Mouse (Mus musculus) layer of hippocampus, adult 18-20 months (tissue): Measurements from ENCODE around the gene Tab1. TPM values are rescaled to one million over a fixed set of nuclear protein-coding genes. Genes with fewer than 3 reads are reported as not detected.
A peak's percentile ranks its signal among the peaks of the same experiment; 100 is the strongest.
"Not testable (repeated sequence)": the region's sequence is repeated elsewhere in the genome, so short reads cannot be mapped to it uniquely, and the experiment has no call there.

Source experiments
- DNase-seq, 2 experiments: peaks; one replicate each; pipeline ENCODE4 v3.0.0; 2022; ENCODE audit warnings: low spot score in 2 of 2
- total RNA-seq, 2 experiments: library from RNA; stranded (reverse); gene quantifications; 2 replicates each; pipeline ENCODE4 v1.2.3; 2021

The Tab1 gene
- total RNA-seq, 2 experiments from 2014 or later: 21.2 to 23.4 TPM

DNA sequence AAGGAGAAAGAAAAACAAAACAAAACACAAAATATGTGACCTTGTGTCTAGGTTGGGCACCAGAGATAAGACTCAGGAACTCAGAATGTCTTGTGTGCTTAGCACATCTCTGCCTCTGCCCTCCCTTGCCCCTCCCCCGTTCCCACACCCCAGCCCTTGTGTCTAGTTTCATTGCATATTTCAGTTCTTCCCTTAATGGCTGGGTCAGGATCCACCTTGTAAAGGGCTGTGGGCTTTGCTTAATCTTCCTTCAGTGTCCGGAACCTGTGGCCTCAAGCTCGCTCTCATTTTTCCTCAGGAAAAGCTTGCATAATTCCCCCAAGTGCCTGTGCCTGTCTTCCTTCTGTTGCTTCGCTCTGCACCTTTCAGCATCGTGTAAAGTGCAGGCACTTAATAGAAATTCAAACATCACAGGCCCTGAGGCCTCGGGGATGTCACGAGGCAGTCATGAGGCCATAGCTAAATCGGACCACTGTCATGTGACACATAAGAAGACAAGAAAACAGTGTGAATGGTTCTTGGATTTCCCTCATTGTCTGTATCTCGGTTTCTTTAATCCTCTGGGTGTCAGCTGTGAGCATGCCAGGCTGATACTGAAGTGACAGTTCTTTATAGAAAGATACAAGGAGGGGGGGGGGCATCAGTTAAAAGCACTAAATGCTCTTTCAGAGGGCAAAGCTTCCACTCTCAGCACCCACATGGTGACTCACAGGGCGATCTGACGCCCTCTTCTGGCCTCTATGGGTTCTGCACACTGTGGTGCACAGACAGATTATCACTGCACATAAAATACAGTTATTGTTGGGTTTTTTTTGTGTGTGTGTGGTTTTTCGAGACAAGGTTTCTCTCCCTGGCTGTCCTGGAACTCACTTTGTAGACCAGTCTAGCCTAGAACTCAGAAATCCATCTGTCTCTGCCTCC, 27.2 kb upstream of the Tab1 start:
- no peak for DNase-seq

DNA sequence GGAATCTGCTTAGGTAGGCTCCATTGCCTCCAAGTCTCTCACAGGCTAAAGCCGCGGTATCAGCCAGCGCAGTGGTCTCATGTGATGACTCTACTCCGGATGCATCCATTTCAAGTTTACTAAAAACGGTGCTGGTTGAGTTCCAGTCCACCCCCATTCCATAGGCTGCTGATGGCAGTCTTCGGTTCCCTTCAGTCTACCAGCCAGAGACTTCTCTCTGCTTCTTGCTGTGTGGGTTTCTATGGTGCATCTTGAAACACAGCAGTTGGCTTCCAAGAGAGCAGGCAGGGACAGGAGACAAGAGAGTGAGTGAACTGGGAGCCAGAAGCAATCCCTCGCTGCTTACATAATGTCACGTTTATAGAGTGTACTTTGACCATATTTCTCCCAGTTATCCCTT, 25.8 kb upstream of the Tab1 start:
- no peak for DNase-seq

DNA sequence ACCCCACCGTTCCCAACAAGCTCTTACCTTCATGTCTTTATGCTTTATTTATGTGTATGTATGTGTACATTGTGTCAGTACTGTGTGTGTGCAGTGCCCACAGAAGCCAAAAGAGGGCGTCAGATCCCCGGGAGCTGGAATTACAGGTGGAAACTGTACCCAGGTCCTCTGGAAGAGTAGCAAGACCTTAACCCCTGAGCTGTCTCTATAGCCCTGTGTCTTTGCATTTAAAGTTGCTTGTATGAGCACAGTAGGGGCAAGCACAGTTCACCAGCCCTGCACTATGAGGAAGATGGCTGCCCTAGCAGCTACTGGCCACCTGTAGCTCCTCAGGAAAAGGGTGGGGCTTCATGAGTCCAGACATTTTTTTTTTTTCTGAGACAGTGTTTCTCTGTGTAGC, 25.4 kb upstream of the Tab1 start:
- DNase-seq: no peak

DNA sequence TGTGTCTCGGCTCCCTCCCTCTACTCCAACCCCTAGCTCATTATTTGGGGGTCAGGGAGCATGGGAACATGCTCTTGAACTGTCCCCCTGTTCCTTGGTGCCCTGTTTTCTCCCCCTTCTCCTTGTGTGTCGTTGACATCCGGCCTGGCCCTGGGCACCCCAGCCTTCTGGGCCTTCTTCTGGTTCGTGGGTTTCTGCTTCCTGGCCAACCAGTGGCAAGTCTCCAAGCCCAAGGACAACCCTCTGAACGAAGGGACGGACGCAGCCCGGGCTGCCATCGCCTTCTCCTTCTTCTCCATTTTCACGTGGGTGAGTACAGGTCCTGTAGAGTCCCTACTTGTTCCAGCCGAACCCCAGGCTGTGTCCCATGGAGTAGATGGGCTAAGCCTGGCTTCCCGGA, 21.5 kb upstream of the Tab1 start:
- DNase-seq: no peak

DNA sequence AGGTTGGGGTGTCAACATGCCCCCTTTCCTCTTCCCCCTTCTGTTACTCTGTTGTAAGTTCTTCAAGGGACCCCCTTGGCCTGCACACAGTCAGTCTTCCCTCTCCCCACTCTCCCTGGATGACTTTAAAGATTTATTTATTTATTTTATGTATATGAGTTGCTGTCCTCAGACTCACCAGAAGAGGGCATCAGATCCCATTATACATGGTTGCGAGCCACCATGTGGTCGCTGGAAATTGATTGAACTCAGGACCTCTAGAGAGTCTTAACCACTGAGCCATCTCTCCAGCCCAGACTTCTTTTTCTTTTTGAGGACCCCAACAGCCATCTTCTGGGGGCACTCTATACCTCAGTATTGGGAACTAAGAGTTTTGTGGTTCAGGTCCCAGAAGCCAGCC, 20.4 kb upstream of the Tab1 start:
- DNase-seq: no peak

DNA sequence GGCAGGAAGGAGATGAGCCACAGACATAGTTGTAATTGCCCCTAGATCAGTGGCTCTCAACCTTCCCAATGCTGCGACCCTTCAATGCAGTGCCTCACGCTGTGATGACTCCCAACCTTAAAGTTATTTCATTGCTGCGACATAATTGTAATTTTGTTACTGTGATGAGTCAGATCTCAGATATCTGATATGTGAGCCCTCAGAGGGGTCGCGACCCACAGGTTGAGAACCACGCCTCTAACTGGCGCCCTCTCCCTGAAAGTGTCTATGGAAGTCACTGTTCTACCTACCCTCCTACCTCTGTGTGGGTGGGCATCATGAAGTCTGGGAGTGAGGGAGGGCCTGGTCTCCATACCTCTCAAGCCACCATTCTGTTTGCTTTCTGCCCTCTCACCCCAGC, 18.5 kb upstream of the Tab1 start:
- no peak for DNase-seq

DNA sequence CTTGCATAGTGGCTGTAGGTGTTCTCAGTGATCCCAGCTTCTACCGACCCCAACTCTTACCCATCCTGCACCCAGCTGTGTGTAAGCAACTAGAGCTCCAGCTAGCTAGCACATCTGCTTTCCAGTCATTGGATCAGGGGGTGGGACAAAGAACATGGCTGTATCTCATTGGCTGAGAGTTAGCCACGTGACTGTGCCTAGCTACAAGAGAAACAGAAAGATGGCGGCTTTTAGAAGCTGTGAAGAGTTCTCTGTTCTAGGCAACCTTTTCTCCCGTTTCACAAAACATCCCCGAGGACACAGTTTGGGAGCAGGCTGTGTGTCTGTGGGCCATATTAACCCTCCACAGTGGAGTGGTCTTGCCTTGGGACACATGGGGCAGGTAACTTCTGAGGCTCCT, 17.7 kb upstream of the Tab1 start:
- no peak for DNase-seq

DNA sequence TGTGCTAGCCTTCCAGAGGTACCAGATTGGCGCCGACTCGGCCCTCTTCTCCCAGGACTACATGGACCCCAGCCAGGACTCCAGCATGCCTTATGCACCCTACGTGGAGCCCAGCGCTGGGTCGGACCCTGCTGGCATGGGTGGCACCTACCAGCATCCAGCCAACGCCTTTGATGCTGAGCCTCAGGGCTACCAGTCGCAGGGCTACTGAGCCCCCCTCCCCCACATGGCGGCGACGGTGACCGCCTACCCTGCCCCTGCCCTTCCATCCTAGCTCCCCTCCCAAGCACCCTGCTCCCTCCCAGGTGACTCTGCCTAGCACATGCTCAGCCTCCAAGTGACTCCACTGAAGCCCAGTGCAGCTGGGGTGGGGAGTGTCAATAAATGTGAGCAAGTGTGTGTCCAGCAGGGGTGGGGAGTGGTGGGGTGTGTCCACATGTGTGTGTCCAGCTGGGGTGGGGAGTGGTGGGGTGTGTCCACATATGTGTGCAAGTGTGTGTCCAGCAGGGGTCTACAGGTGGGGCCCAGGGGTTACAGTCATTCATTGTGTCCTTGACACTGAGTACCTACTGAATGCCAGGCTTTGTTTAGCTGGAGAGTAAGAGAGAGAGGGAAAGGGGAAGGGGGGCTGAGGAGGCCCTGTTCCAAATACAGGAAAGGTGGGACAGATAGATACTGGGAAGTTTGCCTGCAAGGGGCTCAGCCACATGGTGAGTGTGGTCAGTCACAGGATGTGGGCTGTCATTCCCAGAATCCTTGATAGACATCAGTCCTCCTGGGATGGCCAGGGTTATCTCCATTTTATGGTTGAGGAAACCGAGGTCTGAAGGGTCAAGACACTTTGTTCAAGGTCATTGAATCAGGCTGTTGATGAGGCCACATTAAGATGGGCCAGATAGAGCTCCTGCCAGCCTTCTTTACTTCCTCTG, 16.8 kb upstream of the Tab1 start:
- DNase-seq: no peak

DNA sequence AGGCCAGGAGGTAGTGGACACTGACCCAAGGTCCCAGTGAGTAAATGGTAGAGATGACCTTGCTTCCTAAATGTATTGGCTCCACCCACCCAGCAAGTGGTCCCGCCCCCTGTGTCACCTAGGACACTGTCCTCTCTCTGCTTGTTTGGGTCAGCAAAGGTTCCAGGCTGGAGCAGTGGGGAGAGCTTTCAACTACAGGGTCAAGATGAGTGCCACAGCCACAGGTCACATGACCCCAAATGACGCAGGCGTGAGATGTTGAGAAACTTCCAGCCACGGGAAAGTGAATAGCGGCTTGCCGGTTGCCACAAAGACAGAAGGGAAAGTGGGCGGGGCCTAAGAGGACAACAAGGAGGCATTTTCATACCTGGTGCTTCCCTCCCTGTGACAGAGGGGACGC, 15.8 kb upstream of the Tab1 start:
- no peak for DNase-seq

DNA sequence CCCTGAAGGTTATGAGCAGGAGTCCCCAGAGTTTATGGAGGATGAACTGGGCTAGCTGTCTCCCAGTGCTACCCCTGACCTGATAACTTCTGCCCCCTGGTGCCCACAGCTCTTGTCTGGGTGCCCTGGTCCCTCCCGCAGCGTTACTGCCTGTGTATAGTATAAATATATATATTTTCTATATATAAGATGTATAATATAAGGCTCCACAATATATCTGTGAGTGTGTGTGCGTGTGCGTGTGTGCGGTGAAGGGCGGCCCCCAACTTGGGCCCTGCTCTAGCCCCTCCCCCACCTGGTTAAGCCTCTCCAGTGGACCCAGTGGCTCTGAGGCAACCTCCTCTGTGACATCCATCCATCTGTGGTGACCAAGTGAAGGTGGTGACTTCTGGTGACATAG, 13.9 kb upstream of the Tab1 start:
- no peak for DNase-seq

DNA sequence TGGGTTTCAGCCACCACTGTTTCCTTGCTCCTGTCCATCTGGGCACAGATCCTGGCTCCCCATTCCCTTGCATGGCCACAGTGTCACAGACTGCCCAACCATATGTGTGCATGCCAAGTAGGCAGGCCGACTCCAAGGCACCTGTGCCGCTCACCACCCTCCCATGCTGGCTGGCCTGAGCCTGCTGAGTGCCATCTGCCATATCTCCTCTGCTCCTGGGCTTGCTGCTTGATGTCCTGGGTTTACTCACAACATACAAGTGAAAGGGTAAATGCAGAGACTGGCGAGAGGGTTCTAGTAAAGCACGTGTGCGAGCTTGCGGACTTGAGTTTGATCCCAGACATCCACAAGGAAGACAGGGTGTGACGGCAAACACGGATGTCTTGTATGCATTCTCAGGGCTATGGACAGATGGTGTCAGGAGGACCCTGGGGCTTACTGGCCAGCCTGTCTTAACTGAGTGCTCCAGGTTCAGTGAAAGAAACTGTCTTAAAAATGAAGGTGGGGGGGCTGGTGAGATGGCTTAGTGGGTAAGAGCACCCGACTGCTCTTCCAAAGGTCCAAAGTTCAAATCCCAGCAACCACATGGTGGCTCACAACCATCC, 11.1 kb upstream of the Tab1 start:
- no peak for DNase-seq

DNA sequence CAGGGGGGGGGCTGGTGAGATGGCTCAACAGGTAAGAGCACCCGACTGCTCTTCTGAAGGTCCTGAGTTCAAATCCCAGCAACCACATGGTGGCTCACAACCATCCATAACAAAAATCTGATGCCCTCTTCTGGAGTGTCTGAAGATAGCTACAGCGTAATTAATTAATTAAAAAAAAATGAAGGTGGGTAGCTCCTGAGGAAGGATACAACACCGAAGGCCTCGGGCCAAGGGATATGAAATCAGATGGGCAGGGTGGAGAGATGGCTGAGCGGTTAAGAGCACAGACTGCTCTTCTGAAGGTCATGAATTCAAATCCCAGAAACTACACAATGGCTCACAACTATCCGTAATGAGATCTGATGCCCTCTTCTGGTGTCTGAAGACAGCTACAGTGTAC, 10.5 kb upstream of the Tab1 start:
- DNase-seq: not testable (repeated sequence)

DNA sequence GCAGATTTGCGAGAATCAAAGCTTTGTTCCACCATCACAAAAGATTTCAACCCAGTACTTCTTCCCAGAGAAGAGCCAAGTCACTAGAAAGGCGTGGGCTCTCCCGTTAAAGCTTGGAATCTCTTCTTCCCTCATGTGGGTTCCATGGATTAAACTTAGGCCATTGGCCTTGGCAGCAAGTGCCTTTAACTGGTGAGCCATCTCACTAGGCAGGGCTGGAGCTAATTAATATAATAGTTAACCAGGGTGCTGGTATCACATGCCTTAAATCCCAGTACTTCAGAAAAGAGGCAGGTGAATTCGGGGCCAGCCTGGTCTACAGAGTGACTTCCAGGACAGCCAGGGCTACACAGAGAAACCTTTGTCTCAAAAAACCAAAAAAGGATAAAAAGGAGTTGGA, 8.3 kb upstream of the Tab1 start:
- no peak for DNase-seq

DNA sequence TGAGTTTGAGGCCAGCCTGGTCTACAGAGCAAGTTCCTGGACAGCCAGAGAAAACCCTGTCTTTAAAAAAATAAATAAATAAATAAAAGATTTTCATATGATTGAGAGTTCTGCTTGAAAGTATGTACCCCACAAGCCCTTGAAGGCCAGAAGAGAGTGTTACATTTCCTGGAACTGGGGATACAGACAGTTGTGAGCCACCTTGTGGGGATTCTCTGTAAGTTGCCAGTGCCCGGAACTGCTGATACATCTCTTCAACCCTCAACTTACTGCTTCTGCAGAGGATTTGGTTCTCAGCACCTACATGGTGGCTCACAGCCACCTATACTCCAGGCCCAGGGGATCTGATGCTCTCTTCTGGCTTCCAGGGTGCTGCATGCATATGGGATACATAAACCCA, 5.7 kb upstream of the Tab1 start:
- DNase-seq: no peak

DNA sequence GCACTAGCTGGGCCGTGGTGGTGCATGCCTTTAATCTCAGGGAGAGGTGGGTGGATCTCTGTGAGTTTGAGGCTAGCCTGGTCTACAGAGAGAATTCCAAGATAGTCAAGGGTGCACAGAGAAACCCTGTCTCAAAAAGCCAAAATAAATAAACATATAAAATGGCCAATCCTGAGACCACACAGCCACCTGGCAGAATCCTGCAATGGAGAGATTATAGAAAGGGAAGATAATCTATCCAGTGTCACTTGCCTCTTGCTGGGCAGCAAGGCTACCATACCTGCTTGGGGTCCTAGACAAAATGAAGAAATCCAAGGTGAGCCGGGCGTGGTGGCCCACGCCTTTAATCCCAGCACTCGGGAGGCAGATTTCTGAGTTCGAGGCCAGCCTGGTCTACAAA, 2.9 kb upstream of the Tab1 start:
- no peak for DNase-seq

DNA sequence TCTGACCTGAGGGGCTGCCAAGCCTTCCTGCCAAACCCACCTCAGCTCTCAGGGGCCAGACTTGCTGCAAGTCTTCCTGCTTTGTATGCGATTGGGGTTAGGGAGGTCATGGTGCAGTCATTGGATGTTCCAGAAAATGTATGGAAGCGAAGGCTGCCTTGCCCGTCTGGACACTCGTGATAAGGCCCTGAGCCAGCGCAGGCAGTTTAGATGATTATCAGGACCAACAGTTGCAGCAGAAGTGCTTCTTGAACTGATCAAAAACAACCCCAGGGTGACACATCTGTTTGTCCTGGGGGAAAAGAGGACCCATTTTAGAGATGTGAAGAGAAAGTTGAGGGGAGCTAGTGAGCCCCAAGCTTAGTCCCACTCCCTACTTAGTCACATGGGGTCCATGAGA, 2.2 kb upstream of the Tab1 start:
- no peak for DNase-seq

DNA sequence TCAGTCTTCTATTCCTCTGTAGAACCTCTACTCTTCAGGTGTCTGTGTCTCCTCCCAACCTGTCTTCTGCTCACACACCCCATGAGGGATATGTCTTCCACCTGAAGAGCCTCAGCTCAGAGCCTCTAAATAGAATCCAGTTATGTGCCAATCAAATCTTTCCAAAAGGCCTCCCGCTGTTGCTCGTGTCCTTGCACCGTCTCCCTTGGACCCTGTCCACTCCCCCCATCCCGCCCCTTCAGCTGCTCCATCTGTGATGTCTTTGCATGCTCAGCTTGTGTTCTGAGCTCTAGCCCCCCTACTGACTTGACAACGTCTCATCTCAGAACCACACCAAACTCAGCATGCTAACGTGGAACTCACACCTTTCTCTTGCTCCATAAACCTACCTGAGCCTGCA, 1.5 kb upstream of the Tab1 start:
- no peak for DNase-seq

DNA sequence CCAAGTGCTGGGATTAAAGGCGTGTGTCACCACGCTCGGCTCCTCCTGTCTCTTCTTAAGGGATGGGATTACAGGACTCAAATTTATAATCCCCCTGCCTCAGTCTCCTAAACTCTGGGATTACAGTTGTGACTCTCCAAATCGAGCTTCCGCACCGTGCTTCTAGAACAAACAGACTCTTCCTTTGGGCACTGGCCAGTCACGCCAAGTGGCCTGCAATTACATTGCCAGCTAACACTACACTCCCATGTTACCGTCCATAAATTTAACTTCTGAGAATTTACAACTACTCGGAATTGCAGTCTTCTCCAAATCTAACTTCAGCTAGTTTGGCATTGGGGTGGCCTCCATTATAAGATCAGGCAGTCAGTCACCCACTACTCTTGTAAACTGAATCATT, 475 bp upstream of the Tab1 start:
- no peak for DNase-seq

DNA sequence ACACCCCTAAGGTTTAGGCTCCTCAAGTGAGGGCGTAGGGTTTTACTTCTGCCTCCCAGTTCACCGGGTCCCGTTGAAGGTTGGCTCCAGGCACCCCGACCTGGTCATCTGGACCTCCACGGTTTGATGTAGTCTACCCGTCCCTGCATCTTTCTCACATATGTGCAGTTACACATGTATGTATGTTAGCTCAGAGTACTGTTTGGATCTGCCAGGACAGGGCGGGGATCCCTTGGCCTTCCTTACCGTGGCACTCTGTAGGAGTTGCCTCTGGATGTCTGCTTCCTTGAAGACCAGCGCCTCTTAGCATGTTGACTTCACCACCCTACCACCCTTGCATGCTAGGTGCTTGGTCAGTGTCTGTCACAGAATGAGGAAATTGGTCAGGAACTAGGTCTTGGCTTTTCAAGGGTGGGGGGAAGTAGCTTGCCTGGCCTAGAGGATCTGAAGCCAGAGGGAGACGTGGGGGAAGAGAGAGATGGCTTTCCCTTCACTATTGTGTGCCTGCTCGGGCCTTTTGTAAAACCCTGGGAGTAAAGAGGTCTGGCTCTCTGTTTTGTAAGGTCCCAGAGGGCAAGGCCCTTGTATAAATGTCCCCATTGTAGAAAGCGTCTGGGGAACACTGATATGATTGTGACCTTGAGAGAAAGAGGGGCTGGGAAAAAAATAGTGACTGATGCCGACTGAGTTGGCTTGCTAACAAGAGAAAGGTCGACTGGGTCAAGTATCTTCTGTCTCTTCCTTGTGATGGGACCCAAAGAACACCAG, 939 bp downstream of the Tab1 start:
- DNase-seq: peak in 1 of 2 experiments; percentile 25

DNA sequence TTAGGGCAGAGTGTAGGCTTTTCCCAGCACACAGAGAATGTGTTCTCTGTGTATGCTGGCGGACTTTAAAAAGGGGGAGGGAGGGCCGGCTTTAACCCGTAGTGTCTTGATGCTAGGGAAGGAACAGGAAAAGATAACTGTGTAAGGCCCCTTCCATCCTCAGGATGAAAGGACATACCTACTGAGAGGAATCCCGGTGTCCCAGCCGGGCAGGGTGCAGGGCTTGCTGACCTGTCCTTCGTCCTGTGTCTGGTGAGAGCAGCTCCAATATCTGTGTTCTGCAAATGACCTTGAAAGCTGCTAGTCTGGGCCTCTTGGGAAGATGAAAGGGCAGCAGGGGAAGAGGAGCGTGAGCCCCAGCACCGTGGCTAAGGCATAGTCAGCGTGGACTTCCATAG, 1.5 kb downstream of the Tab1 start:
- peak in 1 of 2 experiments; percentile 19 for DNase-seq

DNA sequence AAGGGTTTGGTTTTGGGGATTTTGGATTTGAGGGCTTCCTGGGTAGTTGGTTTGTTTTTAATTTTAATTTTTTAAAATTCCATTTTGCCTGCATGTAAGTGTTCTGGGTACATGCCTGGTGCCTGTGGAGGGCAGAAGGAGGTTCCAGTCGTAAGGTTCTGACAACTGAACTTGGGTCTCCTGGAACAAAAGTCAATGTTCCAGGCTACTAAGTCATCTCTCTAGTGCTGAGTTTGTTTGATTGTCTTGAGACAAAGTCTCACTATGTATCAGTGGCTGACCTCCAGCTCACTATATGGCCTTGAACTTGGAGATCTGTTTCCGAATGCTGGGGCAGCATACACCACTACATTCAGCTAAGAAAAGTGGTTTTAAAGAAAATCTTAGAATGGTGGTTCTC, 2.6 kb downstream of the Tab1 start:
- no peak for DNase-seq
